Mouse (Mus musculus): Measurements from ENCODE around the gene Sgsh. TPM values are rescaled to one million over a fixed set of nuclear protein-coding genes. Genes with fewer than 3 reads are reported as not detected.

Gene Sgsh
- polyA plus RNA-seq, 1 experiment from 2014 or later, result 8.2 TPM

- Histone ChIP-seq H3K9ac (ENCODE audit: low read depth, low read length) (no peak overlapping the region), H3K9me3 (ENCODE audit: control insufficient read depth, low read length) (no peaks in the 10 kb centered on the region), H3K4me3 (ENCODE audit: low read length) (no peak overlapping the region), H3K36me3 (ENCODE audit: control insufficient read depth, insufficient read depth, low read length) (no peaks in the 10 kb centered on the region), H3K4me1 (ENCODE audit: control insufficient read depth, insufficient read depth, low read length) (peaks cover 12% of the 10 kb centered on the region; the same call in 1 of the 2 replicates), H3K27ac (ENCODE audit: low read length) (no peak overlapping the region), H3K4me2 (ENCODE audit: low read depth, low read length) (no peak overlapping the region), H3K27me3 (replicated peaks; ENCODE audit: control insufficient read depth, insufficient read depth, low read length) (no peaks in the 10 kb centered on the region)
- WGBS, result 65% methylated on average over 7 of the region's 7 CpGs
- no peak for ATAC-seq
These were observed 3.2 kb downstream of the Sgsh start for GRCm38 (mm10) chr11:119352113-119352512.

DNA sequence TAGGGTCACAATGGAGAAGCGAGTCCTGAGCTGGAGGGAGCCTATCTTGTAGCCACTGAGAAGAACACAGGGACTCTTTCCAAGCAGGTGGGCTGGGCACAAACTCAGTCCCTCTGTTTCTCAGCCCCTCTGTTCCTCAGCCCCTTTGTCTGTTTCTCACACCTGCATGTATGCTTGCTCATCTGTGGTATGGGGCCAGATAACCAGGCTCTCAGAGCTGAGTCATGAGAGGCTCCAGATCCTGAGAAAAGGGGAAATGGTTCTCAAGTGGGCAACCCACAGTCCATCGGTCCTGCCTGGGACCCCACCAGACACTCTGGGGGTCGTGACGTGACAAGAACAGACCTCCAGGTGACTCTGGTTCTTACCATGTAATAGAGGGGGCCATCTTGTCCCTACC, 8.2 kb downstream of the Sgsh start:
- no peak overlapping the region for H3K4me2 ChIP-seq (ENCODE audit: low read depth, low read length)
- 86% methylated on average over 4 of the region's 4 CpGs for WGBS
- H3K36me3 ChIP-seq (ENCODE audit: control insufficient read depth, insufficient read depth, low read length), result no peaks in the 10 kb centered on the region
- H3K9me3 ChIP-seq (ENCODE audit: control insufficient read depth, low read length), result no peaks in the 10 kb centered on the region
- no peak for ATAC-seq
- H3K4me3 ChIP-seq (ENCODE audit: low read length), result no peak overlapping the region
- H3K27ac ChIP-seq (ENCODE audit: low read length), result no peak overlapping the region
- H3K4me1 ChIP-seq (ENCODE audit: control insufficient read depth, insufficient read depth, low read length), result no peaks in the 10 kb centered on the region
- no peak overlapping the region for H3K9ac ChIP-seq (ENCODE audit: low read depth, low read length)
- H3K27me3 ChIP-seq (replicated peaks; ENCODE audit: control insufficient read depth, insufficient read depth, low read length), result no peaks in the 10 kb centered on the region

- H3K9ac ChIP-seq (ENCODE audit: low read depth, low read length), result no peak overlapping the region
- WGBS, result 66% methylated on average over 6 of the region's 6 CpGs
These were observed 10.5 kb downstream of the Sgsh start for GRCm38 (mm10) chr11:119344865-119345264.

DNA sequence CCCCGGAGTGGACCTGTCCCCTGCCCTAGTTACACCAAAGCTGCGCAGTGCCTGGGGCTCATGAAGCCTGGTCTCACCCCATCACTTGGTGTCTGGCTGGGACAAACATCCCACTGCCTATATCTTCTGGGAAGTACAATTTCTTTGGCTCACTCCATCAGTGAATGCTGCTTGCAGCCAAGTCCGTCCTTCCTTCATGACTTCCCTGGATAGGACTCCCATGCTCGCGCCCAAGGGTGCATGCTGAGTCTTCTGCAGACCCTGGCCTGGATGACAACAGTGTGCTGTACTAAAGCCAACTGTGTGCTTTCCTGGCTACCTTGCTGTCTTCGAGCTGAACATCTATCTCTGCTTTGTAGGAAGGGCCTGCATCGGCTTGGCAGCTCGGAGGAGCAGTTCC, 11.2 kb downstream of the Sgsh start:
- Histone ChIP-seq H3K9ac (ENCODE audit: low read depth, low read length) (no peak overlapping the region), H3K27me3 (replicated peaks; ENCODE audit: control insufficient read depth, insufficient read depth, low read length) (no peaks in the 10 kb centered on the region), H3K4me1 (ENCODE audit: control insufficient read depth, insufficient read depth, low read length) (no peaks in the 10 kb centered on the region), H3K36me3 (ENCODE audit: control insufficient read depth, insufficient read depth, low read length) (no peaks in the 10 kb centered on the region), H3K9me3 (ENCODE audit: control insufficient read depth, low read length) (no peaks in the 10 kb centered on the region), H3K4me3 (ENCODE audit: low read length) (no peak overlapping the region), H3K4me2 (ENCODE audit: low read depth, low read length) (no peak overlapping the region), H3K27ac (ENCODE audit: low read length) (no peak overlapping the region)
- WGBS, result 85% methylated on average over 8 of the region's 8 CpGs
- ATAC-seq, result no peak

More at GRCm38 (mm10) chr11:119344865-119345264, 10.5 kb downstream of the Sgsh start:
- Histone ChIP-seq H3K27ac (ENCODE audit: low read length) (no peak overlapping the region), H3K27me3 (replicated peaks; ENCODE audit: control insufficient read depth, insufficient read depth, low read length) (no peaks in the 10 kb centered on the region), H3K4me3 (ENCODE audit: low read length) (no peak overlapping the region), H3K4me2 (ENCODE audit: low read depth, low read length) (no peak overlapping the region), H3K36me3 (ENCODE audit: control insufficient read depth, insufficient read depth, low read length) (no peaks in the 10 kb centered on the region), H3K4me1 (ENCODE audit: control insufficient read depth, insufficient read depth, low read length) (no peaks in the 10 kb centered on the region), H3K9me3 (ENCODE audit: control insufficient read depth, low read length) (no peaks in the 10 kb centered on the region)
- ATAC-seq, result no peak

- Histone ChIP-seq H3K4me1 (ENCODE audit: control insufficient read depth, insufficient read depth, low read length) (no peaks in the 10 kb centered on the region), H3K4me3 (ENCODE audit: low read length) (no peak overlapping the region), H3K36me3 (ENCODE audit: control insufficient read depth, insufficient read depth, low read length) (no peaks in the 10 kb centered on the region), H3K4me2 (ENCODE audit: low read depth, low read length) (no peak overlapping the region), H3K9me3 (ENCODE audit: control insufficient read depth, low read length) (no peaks in the 10 kb centered on the region), H3K27ac (ENCODE audit: low read length) (no peak overlapping the region), H3K9ac (ENCODE audit: low read depth, low read length) (no peak overlapping the region), H3K27me3 (replicated peaks; ENCODE audit: control insufficient read depth, insufficient read depth, low read length) (no peaks in the 10 kb centered on the region)
- peak; percentile 63; the same call in 1 of the 2 replicates for ATAC-seq
- WGBS, result 4% methylated on average over 5 of the region's 5 CpGs
These were observed 15.7 kb downstream of the Sgsh start for GRCm38 (mm10) chr11:119339637-119340036.

GRCm38 (mm10) chr11:119339179-119339578, 16.2 kb downstream of the Sgsh start:
- ATAC-seq, result no peak
- Histone ChIP-seq H3K4me3 (ENCODE audit: low read length) (no peak overlapping the region), H3K4me2 (ENCODE audit: low read depth, low read length) (no peak overlapping the region), H3K27me3 (replicated peaks; ENCODE audit: control insufficient read depth, insufficient read depth, low read length) (no peaks in the 10 kb centered on the region), H3K9ac (ENCODE audit: low read depth, low read length) (no peak overlapping the region), H3K27ac (ENCODE audit: low read length) (no peak overlapping the region), H3K9me3 (ENCODE audit: control insufficient read depth, low read length) (no peaks in the 10 kb centered on the region), H3K36me3 (ENCODE audit: control insufficient read depth, insufficient read depth, low read length) (no peaks in the 10 kb centered on the region), H3K4me1 (ENCODE audit: control insufficient read depth, insufficient read depth, low read length) (no peaks in the 10 kb centered on the region)
- 55% methylated on average over 5 of the region's 5 CpGs for WGBS

DNA sequence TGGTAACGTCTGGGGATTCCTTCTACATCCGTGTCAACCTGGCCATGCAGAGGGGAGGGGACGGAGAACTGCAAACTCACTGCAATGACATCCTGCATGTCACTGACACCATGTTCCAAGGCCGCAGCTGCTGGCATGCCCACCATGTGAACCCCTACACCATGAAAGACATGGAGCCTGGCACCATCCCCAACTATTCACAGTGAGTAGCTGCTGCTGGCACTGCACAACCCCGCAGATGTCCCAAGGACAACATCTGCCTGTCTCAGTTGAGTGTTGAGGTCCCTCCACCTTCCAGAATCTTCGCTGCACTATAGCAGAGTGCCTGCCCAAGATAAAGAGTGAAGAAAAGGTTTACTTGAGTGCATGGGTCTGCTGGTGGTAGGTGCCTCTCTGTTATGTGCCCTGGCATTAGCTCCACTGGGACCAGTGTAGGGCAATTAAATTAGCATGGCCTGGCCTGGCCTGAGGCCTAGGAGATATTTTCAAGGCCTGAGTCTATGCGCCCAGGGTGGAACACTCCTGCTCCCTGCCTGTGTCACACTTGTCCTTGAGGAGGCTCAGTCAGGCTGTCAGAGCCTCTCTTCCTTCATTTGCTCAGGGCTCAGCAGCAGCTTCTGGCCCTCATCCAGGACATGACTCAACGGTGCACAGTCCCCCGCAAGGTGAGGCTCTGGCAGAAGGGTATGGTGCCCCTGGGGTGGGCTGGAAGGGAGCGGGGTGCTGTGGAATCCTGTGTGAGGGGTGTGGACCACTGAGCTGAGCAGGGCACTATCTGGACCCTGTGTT, 16.9 kb downstream of the Sgsh start:
- ATAC-seq, result peak; percentile 21
- 81% methylated on average over 10 of the region's 10 CpGs for WGBS

DNA sequence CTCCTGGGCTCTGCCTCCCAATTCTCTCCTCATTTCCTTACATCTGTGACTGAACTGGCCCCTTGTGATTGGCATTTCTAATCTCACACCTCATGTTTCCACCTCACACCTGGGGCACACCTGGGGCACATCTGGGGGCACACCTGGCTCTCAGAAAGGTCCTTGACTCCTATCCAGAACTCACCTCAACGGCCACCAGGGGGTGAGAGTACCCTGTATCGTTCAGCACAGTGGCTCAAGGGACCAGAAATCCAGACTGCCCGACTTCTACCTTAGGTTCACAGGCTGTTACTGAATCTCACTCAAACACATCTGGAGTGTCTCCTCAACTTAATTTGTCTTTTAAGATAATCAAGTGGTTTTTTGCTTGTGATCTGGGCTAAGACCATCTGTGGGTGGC, 23.4 kb downstream of the Sgsh start:
- Histone ChIP-seq H3K4me3 (ENCODE audit: low read length) (no peak overlapping the region), H3K4me1 (ENCODE audit: control insufficient read depth, insufficient read depth, low read length) (no peaks in the 10 kb centered on the region), H3K4me2 (ENCODE audit: low read depth, low read length) (no peak overlapping the region), H3K9me3 (ENCODE audit: control insufficient read depth, low read length) (no peaks in the 10 kb centered on the region), H3K27ac (ENCODE audit: low read length) (no peak overlapping the region), H3K27me3 (replicated peaks; ENCODE audit: control insufficient read depth, insufficient read depth, low read length) (no peaks in the 10 kb centered on the region), H3K36me3 (ENCODE audit: control insufficient read depth, insufficient read depth, low read length) (no peaks in the 10 kb centered on the region), H3K9ac (ENCODE audit: low read depth, low read length) (no peak overlapping the region)
- 43% methylated on average over 3 of the region's 3 CpGs for WGBS
- no peak for ATAC-seq

More for the DNA sequence above, 16.9 kb downstream of the Sgsh start:
- Histone ChIP-seq H3K4me3 (ENCODE audit: low read length) (no peak overlapping the region), H3K27me3 (replicated peaks; ENCODE audit: control insufficient read depth, insufficient read depth, low read length) (no peaks in the 10 kb centered on the region), H3K9me3 (ENCODE audit: control insufficient read depth, low read length) (no peaks in the 10 kb centered on the region), H3K4me1 (ENCODE audit: control insufficient read depth, insufficient read depth, low read length) (no peaks in the 10 kb centered on the region), H3K9ac (ENCODE audit: low read depth, low read length) (no peak overlapping the region), H3K36me3 (ENCODE audit: control insufficient read depth, insufficient read depth, low read length) (no peaks in the 10 kb centered on the region), H3K4me2 (ENCODE audit: low read depth, low read length) (no peak overlapping the region), H3K27ac (ENCODE audit: low read length) (no peak overlapping the region)

DNA sequence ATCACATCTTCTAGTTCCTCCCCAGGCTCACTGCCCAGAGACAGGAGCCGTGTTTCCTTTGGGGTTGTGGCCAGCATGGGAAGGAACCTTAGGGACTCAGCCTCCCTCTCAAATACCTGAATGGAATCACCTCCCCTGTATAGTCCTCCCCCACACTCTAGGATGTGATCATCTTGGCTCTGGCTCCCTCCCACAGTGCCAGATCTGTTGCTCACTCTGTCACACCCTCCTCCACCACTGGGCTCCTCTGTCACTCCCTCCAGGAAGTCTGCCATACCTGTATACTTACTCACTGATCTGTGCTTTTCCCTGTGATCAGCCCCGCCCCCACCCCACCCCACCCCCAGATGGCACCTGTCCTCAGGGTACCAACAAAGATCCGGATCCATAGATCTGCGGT, 24.7 kb downstream of the Sgsh start:
- no peaks in the 10 kb centered on the region for H3K4me1 ChIP-seq (ENCODE audit: control insufficient read depth, insufficient read depth, low read length)
- no peaks in the 10 kb centered on the region for H3K27me3 ChIP-seq (replicated peaks; ENCODE audit: control insufficient read depth, insufficient read depth, low read length)
- WGBS, result 60% methylated on average over 4 of the region's 4 CpGs
- no peaks in the 10 kb centered on the region for H3K36me3 ChIP-seq (ENCODE audit: control insufficient read depth, insufficient read depth, low read length)
- no peaks in the 10 kb centered on the region for H3K9me3 ChIP-seq (ENCODE audit: control insufficient read depth, low read length)
- no peak overlapping the region for H3K4me2 ChIP-seq (ENCODE audit: low read depth, low read length)
- no peak overlapping the region for H3K9ac ChIP-seq (ENCODE audit: low read depth, low read length)
- H3K4me3 ChIP-seq (ENCODE audit: low read length), result no peak overlapping the region
- no peak overlapping the region for H3K27ac ChIP-seq (ENCODE audit: low read length)
- ATAC-seq, result no peak

- no peak overlapping the region for H3K9ac ChIP-seq (ENCODE audit: low read depth, low read length)
- H3K4me1 ChIP-seq (ENCODE audit: control insufficient read depth, insufficient read depth, low read length), result no peaks in the 10 kb centered on the region
- no peaks in the 10 kb centered on the region for H3K27me3 ChIP-seq (replicated peaks; ENCODE audit: control insufficient read depth, insufficient read depth, low read length)
- H3K36me3 ChIP-seq (ENCODE audit: control insufficient read depth, insufficient read depth, low read length), result no peaks in the 10 kb centered on the region; the same call in 1 of the 2 replicates
- H3K4me2 ChIP-seq (ENCODE audit: low read depth, low read length), result no peak overlapping the region
- H3K4me3 ChIP-seq (ENCODE audit: low read length), result no peak overlapping the region
- ATAC-seq, result no peak
- WGBS, result 76% methylated on average over 1 of the region's 1 CpGs
- H3K27ac ChIP-seq (ENCODE audit: low read length), result no peak overlapping the region
- peaks cover 6% of the 10 kb centered on the region; the same call in 1 of the 2 replicates for H3K9me3 ChIP-seq (ENCODE audit: control insufficient read depth, low read length)
These were observed 30.3 kb downstream of the Sgsh start for GRCm38 (mm10) chr11:119325068-119325467.

All from intestine, embryonic 16.5 days (tissue).